Mouse (Mus musculus) G1E (cell line): ENCODE measurements around the gene Pcdh15.

Experiments
- CTCF ChIP-seq: IDR thresholded peaks from 2 replicates; pipeline ENCODE4 v1.5.1; 2012; ENCODE audit warnings: low read depth, low read length, inconsistent platforms, mixed read lengths
- GATA1 ChIP-seq: IDR thresholded peaks from 2 replicates; pipeline ENCODE4 v1.6.1; 2012; ENCODE audit warnings: borderline replicate concordance, low read length, inconsistent platforms, mixed read lengths
- POLR2AphosphoS5 ChIP-seq: IDR thresholded peaks from 2 replicates; pipeline ENCODE4 v1.6.1; 2012; ENCODE audit warnings: low read depth, low read length, inconsistent platforms; ENCODE audit not compliant: insufficient replicate concordance
- TAL1 ChIP-seq: conservative IDR thresholded peaks from 2 replicates; pipeline ENCODE4 v1.6.1; 2012; ENCODE audit warnings: low read depth, low read length, inconsistent platforms, mixed read lengths

DNA sequence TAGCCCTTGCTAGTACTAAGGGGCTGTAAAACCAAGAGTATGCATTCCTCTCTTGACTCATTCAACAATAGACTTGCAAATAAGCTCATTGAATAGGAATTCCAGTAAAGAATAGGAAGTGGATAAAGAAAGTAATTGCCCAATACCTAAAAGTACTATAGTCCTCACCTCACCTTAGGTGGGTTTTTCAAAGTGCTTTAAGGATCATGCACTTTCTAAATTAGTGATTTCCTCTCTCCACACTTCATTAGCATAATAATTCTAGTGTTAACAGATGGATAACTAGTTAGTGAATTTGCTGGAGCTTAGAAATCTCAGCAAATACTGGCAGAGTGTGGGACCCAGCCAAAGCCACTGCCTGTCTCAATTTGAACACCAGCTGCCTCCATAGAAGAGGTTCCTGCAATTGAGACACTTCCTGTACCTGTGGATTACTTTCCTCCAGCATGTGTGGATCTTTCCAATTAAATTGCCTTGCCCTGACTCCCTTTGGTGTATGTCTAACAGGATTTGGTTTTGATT lies 797.0 kb downstream of the Pcdh15 start:
- TF ChIP-seq CTCF (no peak), GATA1 (no peak), POLR2AphosphoS5 (no peak), TAL1 (no peak)
